ENCODE assay signal across 25 mouse cellular contexts in the genomic region with DNA sequence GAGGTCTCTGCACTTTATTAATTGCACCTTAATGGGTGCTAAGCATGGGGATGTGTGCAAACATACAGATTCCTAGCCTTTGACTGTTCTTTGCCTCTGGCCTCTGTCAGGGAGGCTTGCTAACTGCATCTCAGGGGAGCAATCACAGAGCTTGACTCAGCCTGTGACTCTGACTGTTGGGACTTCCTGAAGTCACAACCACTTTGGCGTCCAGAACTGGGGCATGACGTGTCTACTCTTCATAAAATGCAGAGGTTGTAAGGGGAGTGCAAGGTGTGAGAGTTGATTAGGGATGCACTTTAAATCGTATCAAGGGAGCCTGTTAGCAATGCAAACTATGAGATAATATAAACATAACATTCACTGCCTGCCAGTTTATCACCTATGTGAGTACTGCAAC.
DNase-seq lines count a peak whose midpoint lies in the region; ATAC-seq and TF ChIP-seq lines count a peak whose summit lies in the region.
"Had no signal": no experiment of that assay in that cellular context is flagged by ENCODE, and none has a peak within 500 bp of the region (broad histone marks: within the 10 kb centered on the region; RNA-seq: fewer than 3 reads in every experiment).

No protein-coding gene starts in this region.

- no peaks in the 10 kb centered on the region for H3K9me3 ChIP-seq in liver, embryonic 13.5 days (replicated peaks)
- H3K9me3 ChIP-seq in CH12.LX (replicated peaks; ENCODE audit: low read length) (no peaks in the 10 kb centered on the region), MEL (replicated peaks; ENCODE audit: insufficient read depth, low read length) (no peaks in the 10 kb centered on the region)
- H3K9me3 ChIP-seq in hindbrain, postnatal 0 days (ENCODE audit: low read length): no peaks in the 10 kb centered on the region
- H3K9me3 ChIP-seq: embryonic facial prominence, embryonic 12.5 days; hindbrain, embryonic 13.5 days; lung, embryonic 15.5 days had no signal

- H3K79me2 ChIP-seq in CH12.LX (replicated peaks; ENCODE audit: control insufficient read depth, extremely low read depth, insufficient read depth, poor library complexity, severe bottlenecking) (no peaks in the 10 kb centered on the region), MEL (ENCODE audit: control insufficient read depth, insufficient read depth, low read length, poor library complexity) (no peaks in the 10 kb centered on the region)

- no peak overlapping the region for H3K27ac ChIP-seq in liver, embryonic 13.5 days
- H3K27ac ChIP-seq in CH12.LX (ENCODE audit: insufficient read depth, low read depth): no peak overlapping the region
- H3K27ac ChIP-seq in MEL (ENCODE audit: control insufficient read depth, low read depth, low read length): no peak overlapping the region
- no peak overlapping the region for H3K27ac ChIP-seq in hindbrain, postnatal 0 days
- H3K27ac ChIP-seq: embryonic facial prominence, embryonic 12.5 days; hindbrain, embryonic 13.5 days; lung, embryonic 15.5 days had no signal

- TF ChIP-seq RAD21 in CH12.LX (IDR thresholded peaks at IDR 0.05; ENCODE audit: low read depth, low read length) (no peak), MEL (IDR thresholded peaks at IDR 0.05; ENCODE audit: low read depth, low read length) (no peak)

- DNase-seq in liver, embryonic 13.5 days: no peak
- DNase-seq in liver: no peak
- peak; percentile 9 for DNase-seq in CH12.LX (ENCODE audit: extremely low read depth)
- no peak for DNase-seq in MEL (ENCODE audit: low read depth, low spot score)
- DNase-seq in hindbrain, postnatal 0 days (ENCODE audit: low spot score): no peak
- DNase-seq: adrenal gland, postnatal 10 days; B cell, adult 2 months; cerebellum, adult 11-12 months; cerebellum, adult 9-11 months; gastrocnemius, postnatal 25 days; heart, adult 18-20 months; heart, postnatal 4 days; kidney, adult 9 months; kidney, postnatal 10 days; layer of hippocampus, postnatal 36 days; lung, postnatal 4 days; thymus, postnatal 4 days had no signal

- H3K4me2 ChIP-seq in liver, embryonic 13.5 days: no peak overlapping the region
- no peak overlapping the region for H3K4me2 ChIP-seq in CH12.LX (ENCODE audit: insufficient read depth, low read depth, poor library complexity, severe bottlenecking)
- no peak overlapping the region for H3K4me2 ChIP-seq in hindbrain, postnatal 0 days (ENCODE audit: low read depth, low read length)
- H3K4me2 ChIP-seq: embryonic facial prominence, embryonic 12.5 days; heart, embryonic 11.5 days; hindbrain, embryonic 13.5 days; lung, embryonic 15.5 days had no signal

- WGBS in liver, embryonic 13.5 days (ENCODE audit: insufficient replicate concordance): 10% methylated on average over 3 of the region's 3 CpGs
- WGBS in hindbrain, postnatal 0 days: 65% methylated on average over 3 of the region's 3 CpGs

- 0 out of 2 replicates have a peak, but pooled peaks have one; percentile 13 for ATAC-seq in liver, embryonic 13.5 days (ENCODE audit: low read depth)
- ATAC-seq in megakaryocyte progenitor cell, adult 5-6 weeks (replicated peaks; ENCODE audit: poor library complexity): peak; percentile 66
- ATAC-seq in monocyte, adult 5-6 weeks (replicated peaks; ENCODE audit: insufficient number of reproducible peaks, low FRiP score, low TSS enrichment, poor library complexity, severe bottlenecking): no peak
- no peak for ATAC-seq in hindbrain, postnatal 0 days
- ATAC-seq: forebrain, embryonic 14.5 days; intestine, postnatal 0 days had no signal

- peaks cover 26% of the 10 kb centered on the region for H3K4me1 ChIP-seq in liver, embryonic 13.5 days (replicated peaks)
- H3K4me1 ChIP-seq in CH12.LX (ENCODE audit: control insufficient read depth in 1 of 2, insufficient read depth in 2 of 2): peaks cover 0 to 3% of the 10 kb centered on the region in 2 experiments; a peak in 1 of 4 replicates
- H3K4me1 ChIP-seq in MEL (ENCODE audit: control insufficient read depth in 1 of 2, insufficient read depth in 2 of 2, low read length in 2 of 2): peaks cover 3% of the 10 kb centered on the region in 2 experiments
- no peaks in the 10 kb centered on the region for H3K4me1 ChIP-seq in hindbrain, postnatal 0 days (ENCODE audit: insufficient read depth, low read length)
- H3K4me1 ChIP-seq: embryonic facial prominence, embryonic 12.5 days; hindbrain, embryonic 13.5 days; lung, embryonic 15.5 days had no signal

- H3K36me3 ChIP-seq in liver, embryonic 13.5 days: no peaks in the 10 kb centered on the region
- H3K36me3 ChIP-seq in CH12.LX (replicated peaks in 1 of 2; ENCODE audit: control insufficient read depth in 1 of 2, insufficient read depth in 1 of 2, low read length in 1 of 2): no peaks in the 10 kb centered on the region
- H3K36me3 ChIP-seq in MEL (ENCODE audit: control insufficient read depth in 1 of 2, insufficient read depth in 2 of 2, low read length in 2 of 2): peaks cover 0 to 8% of the 10 kb centered on the region in 2 experiments; a peak in 2 of 4 replicates
- H3K36me3 ChIP-seq in hindbrain, postnatal 0 days (ENCODE audit: insufficient read depth, low read length): no peaks in the 10 kb centered on the region
- H3K36me3 ChIP-seq: embryonic facial prominence, embryonic 12.5 days; hindbrain, embryonic 13.5 days; lung, embryonic 15.5 days had no signal

- H3K4me3 ChIP-seq in liver, embryonic 13.5 days (replicated peaks): no peak overlapping the region
- H3K4me3 ChIP-seq in CH12.LX (replicated peaks in 1 of 3; ENCODE audit: low read depth in 2 of 3, low read length in 2 of 3, poor library complexity in 1 of 3) (no peak overlapping the region), MEL (ENCODE audit: control insufficient read depth in 1 of 2, insufficient read depth in 1 of 2, low read depth in 2 of 2, low read length in 2 of 2) (no peak overlapping the region)
- no peak overlapping the region for H3K4me3 ChIP-seq in hindbrain, postnatal 0 days (ENCODE audit: low read length)
- H3K4me3 ChIP-seq: embryonic facial prominence, embryonic 12.5 days; hindbrain, embryonic 13.5 days; lung, embryonic 15.5 days had no signal

- H3K27me3 ChIP-seq in liver, embryonic 13.5 days: no peaks in the 10 kb centered on the region
- H3K27me3 ChIP-seq in CH12.LX (replicated peaks) (no peaks in the 10 kb centered on the region), MEL (ENCODE audit: control insufficient read depth in 1 of 2, insufficient read depth in 2 of 2, low read length in 2 of 2) (no peaks in the 10 kb centered on the region)
- H3K27me3 ChIP-seq in hindbrain, postnatal 0 days (ENCODE audit: insufficient read depth, low read length): no peaks in the 10 kb centered on the region
- H3K27me3 ChIP-seq: embryonic facial prominence, embryonic 12.5 days; hindbrain, embryonic 13.5 days; lung, embryonic 15.5 days had no signal

- no peak overlapping the region for H3K9ac ChIP-seq in liver, embryonic 13.5 days
- no peak overlapping the region for H3K9ac ChIP-seq in CH12.LX (ENCODE audit: insufficient read depth, low read depth)
- no peak overlapping the region for H3K9ac ChIP-seq in MEL (ENCODE audit: control insufficient read depth, low read depth, low read length, poor library complexity, severe bottlenecking)
- no peak overlapping the region for H3K9ac ChIP-seq in hindbrain, postnatal 0 days (replicated peaks; ENCODE audit: low read length)
- H3K9ac ChIP-seq: embryonic facial prominence, embryonic 12.5 days; hindbrain, embryonic 13.5 days; lung, embryonic 15.5 days had no signal

- no peak for TF ChIP-seq POLR2A in CH12.LX (IDR thresholded peaks at IDR 0.05; ENCODE audit: low read depth, low read length)
- TF ChIP-seq POLR2A in MEL (IDR thresholded peaks at IDR 0.05; ENCODE audit: control insufficient read depth in 1 of 2, insufficient read depth in 1 of 2, low read depth in 1 of 2, low read length in 2 of 2, poor library complexity in 1 of 2): no peak

- TF ChIP-seq CTCF in CH12.LX (conservative IDR thresholded peaks at IDR 0.05 in 1 of 2, IDR thresholded peaks at IDR 0.05 in 1 of 2; ENCODE audit: low read depth in 2 of 2, low read length in 2 of 2) (no peak), MEL (IDR thresholded peaks at IDR 0.05 in 2 of 3, conservative IDR thresholded peaks at IDR 0.05 in 1 of 3; ENCODE audit: control insufficient read depth in 1 of 3, insufficient read depth in 1 of 3, low read depth in 2 of 3, low read length in 3 of 3, poor library complexity in 1 of 3, severe bottlenecking in 1 of 3) (no peak)
- no peak for TF ChIP-seq CTCF in hindbrain, postnatal 0 days (IDR thresholded peaks at IDR 0.05; ENCODE audit: low read depth)

- dilution Hi-C loops in CH12.LX (cut with MboI; ENCODE audit: extremely low pct_ligation_motif_present, extremely low pct_unique_long_range_greater_than_20kb, low sequenced_read_pairs): no loop called here

- TF ChIP-seq EP300 in CH12.LX (IDR thresholded peaks at IDR 0.05; ENCODE audit: low read length): no peak
- TF ChIP-seq EP300 in MEL (IDR thresholded peaks at IDR 0.05; ENCODE audit: low read depth in 1 of 2, low read length in 2 of 2): no peak

- in situ Hi-C loops in CH12.LX (cut with MboI; ENCODE audit: low pct_ligation_motif_present, low pct_unique_long_range_greater_than_20kb, low sequenced_read_pairs): no loop called here

TF ChIP-seq in CH12.LX, 34 proteins besides CTCF, POLR2A, EP300 and RAD21 (continues in another document):
- no peak for TF ChIP-seq IRF4 (IDR thresholded peaks at IDR 0.05; ENCODE audit: low read depth, low read length)
- no peak for TF ChIP-seq MAZ (IDR thresholded peaks at IDR 0.05; ENCODE audit: low read depth, low read length)
- no peak for TF ChIP-seq UBTF (IDR thresholded peaks at IDR 0.05; ENCODE audit: low read depth, low read length)
- no peak for TF ChIP-seq ZMIZ1 (IDR thresholded peaks at IDR 0.05; ENCODE audit: low read depth, low read length)
- TF ChIP-seq SIN3A (IDR thresholded peaks at IDR 0.05; ENCODE audit: low read length): no peak
- no peak for TF ChIP-seq GABPA (IDR thresholded peaks at IDR 0.05; ENCODE audit: insufficient replicate concordance, low read depth, low read length)
- no peak for TF ChIP-seq ELF1 (IDR thresholded peaks at IDR 0.05; ENCODE audit: low read depth, low read length)
- no peak for TF ChIP-seq JUN (IDR thresholded peaks at IDR 0.05; ENCODE audit: insufficient read depth, low read depth, low read length)
- TF ChIP-seq RCOR1 (conservative IDR thresholded peaks at IDR 0.05; ENCODE audit: low read depth, low read length): no peak

TF ChIP-seq in MEL, 35 proteins besides CTCF, POLR2A, EP300 and RAD21:
- no peak for TF ChIP-seq USF1 (IDR thresholded peaks at IDR 0.05; ENCODE audit: low read depth, low read length)
- no peak for TF ChIP-seq MAFK (IDR thresholded peaks at IDR 0.05; ENCODE audit: borderline replicate concordance, low read depth, low read length)
- TF ChIP-seq ZC3H11A (IDR thresholded peaks at IDR 0.05; ENCODE audit: low read depth, low read length): no peak
- no peak for TF ChIP-seq TCF12 (IDR thresholded peaks at IDR 0.05; ENCODE audit: low read depth, low read length)
- no peak for TF ChIP-seq NELFE (IDR thresholded peaks at IDR 0.05; ENCODE audit: low read depth, low read length)
- TF ChIP-seq ZNF384 (IDR thresholded peaks at IDR 0.05; ENCODE audit: low read depth, low read length): peak; percentile 50; the same call in 1 of the 2 replicates
- no peak for TF ChIP-seq NRF1 (IDR thresholded peaks at IDR 0.05; ENCODE audit: insufficient read depth, low read depth, low read length, poor library complexity, severe bottlenecking)

Comparison
In these comparisons a context has a peak if more than half of its experiments do, and no peak if none do; other contexts are left out.
1. ATAC-seq: peak in liver, embryonic 13.5 days (single experiment) and megakaryocyte progenitor cell, adult 5-6 weeks (single experiment); none in monocyte, adult 5-6 weeks (single experiment) and hindbrain, postnatal 0 days (single experiment).